Mouse (Mus musculus): Measurements from ENCODE around the gene Ncam1.

- TF ChIP-seq POLR2A (IDR thresholded peaks at IDR 0.05; ENCODE audit: low read depth, low read length) (no peak), CTCF (conservative IDR thresholded peaks at IDR 0.05; ENCODE audit: insufficient read depth, insufficient read length, low read depth, low read length) (no peak)
Observed at GRCm38 (mm10) chr9:49640764-49641163, 158.0 kb downstream of the Ncam1 start.
